Mouse (Mus musculus) stomach, embryonic 14.5 days (tissue): ENCODE data around the gene Slc2a13. TPM values are rescaled to one million over a fixed set of nuclear protein-coding genes. Genes with fewer than 3 reads are reported as not detected.
A peak's percentile ranks its signal among the peaks of the same experiment; 100 is the strongest.

ENCODE experiments used
- ATAC-seq: fragments of 200-750 bp; cut with Nextera tagmentation; 2 replicates; pipeline ENCODE4 v1.8.0; 2017; ENCODE audit warnings: low read depth, moderate TSS enrichment; ENCODE audit not compliant: insufficient number of reproducible peaks, insufficient read depth, low FRiP score
- H3K27ac ChIP-seq: fragments of 300-500 bp; sonication (generic); 2 replicates; pipeline ENCODE4 v1.5.1; 2014; ENCODE audit warnings: mild to moderate bottlenecking, low read length, moderate library complexity, mixed read lengths
- H3K27me3 ChIP-seq: fragments of 300-500 bp; sonication (generic); 2 replicates; pipeline ENCODE4 v1.6.1; 2014; ENCODE audit warnings: low read length, control low read depth, mixed read lengths; ENCODE audit not compliant: control insufficient read depth, insufficient read depth
- H3K36me3 ChIP-seq: fragments of 300-500 bp; sonication (generic); 2 replicates; pipeline ENCODE4 v1.6.1; 2014; ENCODE audit warnings: mild to moderate bottlenecking, control low read depth, low read length, moderate library complexity, mixed read lengths; ENCODE audit not compliant: control insufficient read depth, insufficient read depth
- H3K4me1 ChIP-seq: fragments of 300-500 bp; sonication (generic); 2 replicates; pipeline ENCODE4 v1.6.1; 2014; ENCODE audit warnings: low read length, control low read depth, mixed read lengths; ENCODE audit not compliant: control insufficient read depth, insufficient read depth
- H3K4me2 ChIP-seq: fragments of 300-500 bp; sonication (generic); replicated peaks from 2 replicates; pipeline ENCODE4 v1.6.1; 2014; ENCODE audit warnings: low read depth, low read length, control low read depth
- H3K4me3 ChIP-seq: fragments of 300-500 bp; sonication (generic); 2 replicates; pipeline ENCODE4 v1.5.1; 2014; ENCODE audit warnings: low read depth, low read length, control low read depth
- H3K9ac ChIP-seq: fragments of 300-500 bp; sonication (generic); replicated peaks from 2 replicates; pipeline ENCODE4 v1.6.1; 2014; ENCODE audit warnings: low read depth, mild to moderate bottlenecking, control low read depth, low read length, moderate library complexity, mixed read lengths
- H3K9me3 ChIP-seq: fragments of 300-500 bp; sonication (generic); 2 replicates; pipeline ENCODE4 v1.6.1; 2016; ENCODE audit warnings: low read depth, low read length, control low read depth; ENCODE audit not compliant: control insufficient read depth
- WGBS: fragments of 180-500 bp; shearing (Covaris S2); extraction: QIAGEN DNeasy Blood & Tissue Kit; methylation state at CpG from one replicate; pipeline ENCODE4 v1.1.7; 2014; 5-methylcytosine and 5-hydroxymethylcytosine counted together
- polyA plus RNA-seq: library from polyadenylated mRNA; unstranded; fragments of >200 nt; fragmentation: Nextera tagmentation; extraction: Ambion mirVana; gene quantifications from 2 replicates; pipeline ENCODE4 v1.2.1, GENCODE M21; 2014

Slc2a13 gene
- polyA plus RNA-seq, 1 experiment from 2014 or later = 1.8 TPM

GRCm38 (mm10) chr15:91377568-91377967, 195.5 kb downstream of the Slc2a13 start:
- WGBS = 84% methylated on average over 11 of the region's 11 CpGs
- H3K4me3 ChIP-seq = no peak overlapping the region
- H3K36me3 ChIP-seq = no peaks in the 10 kb centered on the region
- H3K9me3 ChIP-seq = no peaks in the 10 kb centered on the region
- H3K27me3 ChIP-seq = no peaks in the 10 kb centered on the region
- no peak for ATAC-seq
- no peak overlapping the region for H3K27ac ChIP-seq
- no peak overlapping the region for H3K4me2 ChIP-seq
- H3K4me1 ChIP-seq = peaks cover 12% of the 10 kb centered on the region; the same call in 1 of the 2 replicates
- H3K9ac ChIP-seq = no peak overlapping the region

DNA sequence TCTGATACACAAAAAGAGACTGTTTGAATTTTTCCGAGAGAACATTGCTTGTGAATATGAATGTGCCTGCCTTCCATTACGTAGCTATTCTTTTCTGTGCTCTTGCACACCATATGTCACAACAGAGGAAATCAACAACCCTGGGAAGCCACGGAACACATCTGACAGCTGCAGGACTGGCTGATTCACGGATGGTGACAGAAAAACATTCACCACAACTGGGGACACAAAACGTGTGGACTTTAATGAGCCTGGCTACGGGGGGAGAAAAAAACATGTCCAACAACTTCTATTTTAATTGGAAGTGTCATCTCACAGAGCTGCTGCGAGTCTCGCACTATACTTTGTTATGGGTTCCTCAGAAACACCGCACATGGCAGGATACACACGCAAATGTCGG, 196.0 kb downstream of the Slc2a13 start:
- peaks cover 15% of the 10 kb centered on the region; the same call in 1 of the 2 replicates for H3K4me1 ChIP-seq
- no peak overlapping the region for H3K4me2 ChIP-seq
- no peak for ATAC-seq
- no peaks in the 10 kb centered on the region for H3K9me3 ChIP-seq
- H3K36me3 ChIP-seq = no peaks in the 10 kb centered on the region
- WGBS = 78% methylated on average over 11 of the region's 11 CpGs
- H3K9ac ChIP-seq = no peak overlapping the region
- no peak overlapping the region for H3K4me3 ChIP-seq
- H3K27ac ChIP-seq = no peak overlapping the region
- no peaks in the 10 kb centered on the region for H3K27me3 ChIP-seq

GRCm38 (mm10) chr15:91374441-91374840, 198.6 kb downstream of the Slc2a13 start:
- Histone ChIP-seq H3K4me3 (no peak overlapping the region), H3K4me1 (peaks cover 15% of the 10 kb centered on the region; the same call in 1 of the 2 replicates), H3K36me3 (no peaks in the 10 kb centered on the region), H3K4me2 (no peak overlapping the region), H3K27me3 (no peaks in the 10 kb centered on the region), H3K9ac (no peak overlapping the region), H3K9me3 (no peaks in the 10 kb centered on the region), H3K27ac (no peak overlapping the region)
- no peak for ATAC-seq
- WGBS = 63% methylated on average over 5 of the region's 5 CpGs

DNA sequence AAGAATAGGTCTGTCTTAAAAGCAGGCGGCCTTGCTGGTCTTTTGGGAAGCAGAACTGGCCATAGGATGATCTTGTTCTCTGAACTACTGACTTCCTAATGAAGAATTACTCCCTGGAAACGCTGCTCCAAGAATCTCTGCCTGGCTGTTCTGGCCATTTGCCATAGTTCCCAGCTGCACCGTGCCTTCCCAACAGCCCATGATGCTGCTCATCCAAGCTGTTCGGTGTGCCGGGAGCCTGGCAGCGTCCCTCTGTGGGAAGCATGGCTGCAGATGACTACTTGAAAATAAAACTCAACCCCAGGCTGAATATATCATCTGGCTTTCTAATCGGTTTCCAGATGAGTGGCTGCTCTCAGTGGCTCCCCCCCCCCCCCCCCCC, 199.9 kb downstream of the Slc2a13 start:
- Histone ChIP-seq H3K4me3 (no peak overlapping the region), H3K9me3 (no peaks in the 10 kb centered on the region), H3K36me3 (no peaks in the 10 kb centered on the region), H3K4me1 (peaks cover 14% of the 10 kb centered on the region; the same call in 1 of the 2 replicates), H3K9ac (no peak overlapping the region), H3K27ac (peak overlapping the region; percentile 44; the same call in 1 of the 2 replicates), H3K27me3 (no peaks in the 10 kb centered on the region), H3K4me2 (no peak overlapping the region)
- ATAC-seq = peak; percentile 59; the same call in 1 of the 2 replicates
- 43% methylated on average over 7 of the region's 7 CpGs for WGBS

DNA sequence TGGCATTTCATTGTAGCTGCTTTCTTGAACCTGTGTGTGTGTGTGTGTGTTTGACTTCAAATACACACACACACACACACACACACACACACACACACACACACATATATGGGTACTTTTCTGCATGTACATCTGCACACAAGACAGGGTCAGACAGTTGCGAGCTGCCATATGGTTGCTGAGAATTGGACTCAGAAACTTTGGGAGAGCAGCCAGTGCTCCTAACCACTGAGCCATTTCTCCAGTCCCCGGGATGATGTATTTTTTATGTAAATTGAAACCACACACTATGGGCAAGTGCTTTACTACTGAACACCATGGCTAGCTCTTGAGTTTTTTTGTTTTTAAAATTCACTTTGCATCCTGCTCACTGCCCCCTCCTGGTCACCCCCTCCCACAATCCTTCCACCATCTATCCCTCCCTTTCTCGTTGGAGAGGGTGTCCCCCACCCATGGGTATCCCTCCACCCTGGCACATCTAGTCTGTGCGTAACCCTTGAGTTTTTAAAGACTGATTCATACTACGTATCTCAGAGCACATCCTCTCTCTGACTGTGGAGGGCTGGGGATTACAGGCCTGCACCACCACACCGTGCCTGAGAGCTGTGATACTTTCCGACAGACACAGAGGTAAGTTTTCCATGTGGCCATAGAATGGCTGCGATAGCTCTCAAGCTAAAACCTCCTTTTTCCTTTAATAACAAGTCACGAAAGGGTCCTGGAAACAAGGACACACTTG, 200.4 kb downstream of the Slc2a13 start:
- H3K36me3 ChIP-seq = no peaks in the 10 kb centered on the region
- 67% methylated on average over 9 of the region's 9 CpGs for WGBS
- H3K27me3 ChIP-seq = no peaks in the 10 kb centered on the region
- H3K9me3 ChIP-seq = no peaks in the 10 kb centered on the region
- 0 out of 2 replicates have a peak, but pooled peaks have one; percentile 21 for ATAC-seq
- H3K4me3 ChIP-seq = no peak overlapping the region
- peak overlapping the region; percentile 44; the same call in 1 of the 2 replicates for H3K27ac ChIP-seq
- H3K4me1 ChIP-seq = peaks cover 14% of the 10 kb centered on the region; the same call in 1 of the 2 replicates
- H3K4me2 ChIP-seq = no peak overlapping the region
- no peak overlapping the region for H3K9ac ChIP-seq

DNA sequence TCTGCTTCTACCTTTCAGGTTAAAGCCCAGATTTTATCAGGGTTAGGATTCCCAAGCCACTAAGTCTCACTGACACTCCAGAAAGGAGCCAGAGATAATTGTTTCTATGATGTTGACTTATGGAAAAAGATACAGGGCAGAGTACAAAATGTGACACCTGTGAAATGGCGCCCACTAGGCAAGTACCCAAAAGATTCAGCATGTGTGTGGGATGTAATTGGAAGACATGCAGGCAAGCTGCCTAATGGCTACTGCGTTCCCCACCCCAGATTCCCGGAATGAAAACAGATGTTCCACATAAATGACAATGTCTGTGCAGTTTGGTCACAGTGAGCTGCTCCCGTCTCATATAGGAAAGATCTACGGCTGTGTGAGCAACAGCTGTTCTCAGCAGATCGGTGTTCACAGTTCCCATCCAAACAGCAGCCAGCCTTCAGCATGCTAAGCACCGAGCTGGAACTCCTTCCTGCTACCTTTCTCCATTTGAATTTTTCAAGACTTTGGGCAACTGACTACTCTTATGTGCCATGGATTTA, 201.1 kb downstream of the Slc2a13 start:
- Histone ChIP-seq H3K4me3 (no peak overlapping the region), H3K9me3 (no peaks in the 10 kb centered on the region), H3K27me3 (no peaks in the 10 kb centered on the region), H3K27ac (no peak overlapping the region), H3K4me1 (peaks cover 14% of the 10 kb centered on the region; the same call in 1 of the 2 replicates), H3K9ac (no peak overlapping the region), H3K4me2 (no peak overlapping the region), H3K36me3 (no peaks in the 10 kb centered on the region)
- ATAC-seq = peak; percentile 59; the same call in 1 of the 2 replicates
- 51% methylated on average over 7 of the region's 7 CpGs for WGBS

DNA sequence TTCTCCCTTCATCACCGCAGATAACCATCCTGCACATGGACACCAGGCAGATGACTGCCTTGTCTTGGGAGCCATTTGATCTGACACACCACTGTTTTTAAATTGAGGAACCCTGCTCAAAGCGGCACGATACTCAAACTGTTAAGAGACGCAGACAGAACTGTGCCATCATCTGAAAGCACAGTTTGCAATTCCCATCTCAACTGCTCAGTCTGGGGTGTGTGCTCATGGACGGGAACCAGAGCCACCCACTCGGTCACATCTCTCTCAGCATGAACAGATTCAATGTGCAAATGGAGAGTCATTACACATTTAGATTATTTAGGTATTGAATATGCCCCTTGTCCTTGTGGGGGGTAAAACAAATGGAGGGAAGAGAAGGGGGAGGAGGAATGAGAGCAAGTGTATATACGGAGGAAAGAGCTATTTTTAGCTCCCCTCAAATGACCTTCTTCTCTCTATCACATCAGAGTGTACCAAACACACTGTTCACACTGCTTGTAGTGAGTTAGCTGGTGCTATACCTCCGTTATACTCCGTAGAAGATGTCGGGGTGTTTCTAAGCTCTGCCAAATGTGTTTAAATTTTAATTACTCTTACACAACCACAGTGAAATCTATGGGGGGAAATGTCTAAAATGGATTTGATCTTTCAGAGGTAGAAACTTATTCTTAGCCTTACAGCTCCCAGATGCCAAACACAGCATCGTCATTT, 203.2 kb downstream of the Slc2a13 start:
- H3K9ac ChIP-seq = no peak overlapping the region
- 74% methylated on average over 11 of the region's 11 CpGs for WGBS
- H3K9me3 ChIP-seq = no peaks in the 10 kb centered on the region
- peaks cover 14% of the 10 kb centered on the region; the same call in 1 of the 2 replicates for H3K4me1 ChIP-seq
- no peaks in the 10 kb centered on the region for H3K27me3 ChIP-seq
- H3K4me2 ChIP-seq = no peak overlapping the region
- H3K36me3 ChIP-seq = no peaks in the 10 kb centered on the region
- H3K4me3 ChIP-seq = no peak overlapping the region
- no peak for ATAC-seq
- H3K27ac ChIP-seq = no peak overlapping the region

DNA sequence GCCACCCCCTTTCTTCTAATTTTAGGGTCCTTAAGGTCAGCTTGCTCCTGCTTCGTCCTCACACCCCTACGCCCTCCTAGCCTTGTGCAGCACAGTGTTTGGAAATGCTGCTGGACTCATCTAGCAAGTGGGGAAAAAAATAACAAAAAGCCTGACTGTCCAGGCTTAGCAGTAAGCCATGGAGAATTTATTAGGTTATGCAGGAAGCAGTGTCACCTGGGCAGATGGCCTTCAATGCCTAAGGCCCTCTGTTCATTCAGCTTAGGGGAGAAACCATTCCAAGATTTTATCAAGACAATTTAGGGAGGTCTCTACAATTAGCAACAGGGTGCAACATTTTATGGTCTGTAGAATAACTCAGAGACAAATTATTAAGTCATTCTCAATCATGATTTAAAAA, 212.6 kb downstream of the Slc2a13 start:
- H3K9me3 ChIP-seq = no peaks in the 10 kb centered on the region
- no peak overlapping the region for H3K4me3 ChIP-seq
- H3K4me1 ChIP-seq = no peaks in the 10 kb centered on the region
- 56% methylated on average over 2 of the region's 2 CpGs for WGBS
- ATAC-seq = no peak
- H3K4me2 ChIP-seq = no peak overlapping the region
- no peak overlapping the region for H3K27ac ChIP-seq
- H3K27me3 ChIP-seq = no peaks in the 10 kb centered on the region
- H3K9ac ChIP-seq = no peak overlapping the region
- H3K36me3 ChIP-seq = no peaks in the 10 kb centered on the region
